Comparison of ENCODE assay signal across 8 mouse cellular contexts in genomic region chr10:80931153-80931671, GRCm38 (mm10). TPM values are rescaled to one million over a fixed set of nuclear protein-coding genes. Genes with fewer than 3 reads are reported as not detected.
DNase-seq lines count a peak whose midpoint lies in the region; ATAC-seq and TF ChIP-seq lines count a peak whose summit lies in the region.

No protein-coding gene starts in this region.

- DNase-seq in adrenal gland, adult 2 months = peak; percentile 71
- no peak for DNase-seq in adrenal gland, adult 18-20 months (ENCODE audit: low spot score in 2 of 2)
- DNase-seq in 3134 (ENCODE audit: extremely low read depth, insufficient read length, low spot score) = peak; percentile 68
- DNase-seq in hindbrain, embryonic 14.5 days (ENCODE audit: low spot score) = no peak
- DNase-seq in stomach, postnatal 0 days (ENCODE audit: low spot score) = peak; percentile 59
- no peak for DNase-seq in ovary, postnatal 10 days (ENCODE audit: low spot score)

- H3K4me2 ChIP-seq in hindbrain, embryonic 14.5 days (replicated peaks) = peak overlapping the region; percentile 94
- H3K4me2 ChIP-seq in liver, embryonic 15.5 days = peak overlapping the region; percentile 93
- peak overlapping the region; percentile 94 for H3K4me2 ChIP-seq in stomach, postnatal 0 days (replicated peaks; ENCODE audit: low read depth)

- no peak for TF ChIP-seq CTCF in embryonic fibroblast, embryonic 13.5 days (IDR thresholded peaks at IDR 0.05; ENCODE audit: borderline replicate concordance, insufficient read depth, low read length)
- TF ChIP-seq CTCF in stomach, postnatal 0 days (IDR thresholded peaks at IDR 0.05; ENCODE audit: low read depth) = no peak

- peak overlapping the region; percentile 73 for H3K4me3 ChIP-seq in embryonic fibroblast, embryonic 13.5 days (ENCODE audit: insufficient read depth, low read length)
- peak overlapping the region; percentile 40 for H3K4me3 ChIP-seq in hindbrain, embryonic 14.5 days (replicated peaks; ENCODE audit: low read length)
- peak overlapping the region; percentile 59 for H3K4me3 ChIP-seq in liver, embryonic 15.5 days (replicated peaks)
- H3K4me3 ChIP-seq in stomach, postnatal 0 days (ENCODE audit: low read depth, low read length) = peak overlapping the region; percentile 81

- no peak for TF ChIP-seq POLR2A in embryonic fibroblast, embryonic 13.5 days (IDR thresholded peaks at IDR 0.05; ENCODE audit: low read depth, low read length)

- WGBS in hindbrain, embryonic 14.5 days = 3% methylated on average over 13 of the region's 14 CpGs
- 9% methylated on average over 12 of the region's 14 CpGs for WGBS in liver, embryonic 15.5 days (ENCODE audit: insufficient replicate concordance)
- WGBS in stomach, postnatal 0 days = 26% methylated on average over 14 of the region's 14 CpGs

- ATAC-seq in hindbrain, embryonic 14.5 days (ENCODE audit: low FRiP score) = no peak
- ATAC-seq in liver, embryonic 15.5 days (ENCODE audit: insufficient read depth) = no peak
- ATAC-seq in stomach, postnatal 0 days (ENCODE audit: low FRiP score, low TSS enrichment) = no peak

- peaks cover 57% of the 10 kb centered on the region for H3K27me3 ChIP-seq in hindbrain, embryonic 14.5 days (ENCODE audit: control insufficient read depth, insufficient read depth, low read length)
- H3K27me3 ChIP-seq in liver, embryonic 15.5 days = peaks cover 80% of the 10 kb centered on the region
- no peaks in the 10 kb centered on the region for H3K27me3 ChIP-seq in stomach, postnatal 0 days (ENCODE audit: control insufficient read depth, insufficient read depth, low read length)

- no peak overlapping the region for H3K9ac ChIP-seq in hindbrain, embryonic 14.5 days
- H3K9ac ChIP-seq in liver, embryonic 15.5 days = no peak overlapping the region
- peak overlapping the region; percentile 85 for H3K9ac ChIP-seq in stomach, postnatal 0 days (ENCODE audit: low read length)

- peak overlapping the region; percentile 82 for H3K27ac ChIP-seq in embryonic fibroblast, embryonic 13.5 days (ENCODE audit: insufficient read depth, low read length)
- H3K27ac ChIP-seq in hindbrain, embryonic 14.5 days = no peak overlapping the region
- H3K27ac ChIP-seq in liver, embryonic 15.5 days (replicated peaks) = no peak overlapping the region
- peak overlapping the region; percentile 75; the same call in 1 of the 2 replicates for H3K27ac ChIP-seq in stomach, postnatal 0 days (replicated peaks)

- H3K4me1 ChIP-seq in embryonic fibroblast, embryonic 13.5 days (ENCODE audit: control insufficient read depth, insufficient read depth, low read length) = peaks cover 6% of the 10 kb centered on the region
- H3K4me1 ChIP-seq in hindbrain, embryonic 14.5 days (replicated peaks; ENCODE audit: control insufficient read depth, insufficient read depth, low read length) = peaks cover 56% of the 10 kb centered on the region
- peaks cover 72% of the 10 kb centered on the region for H3K4me1 ChIP-seq in liver, embryonic 15.5 days (replicated peaks)
- peaks cover 14% of the 10 kb centered on the region for H3K4me1 ChIP-seq in stomach, postnatal 0 days (replicated peaks; ENCODE audit: control insufficient read depth, insufficient read depth)

- no peak for TF ChIP-seq EP300 in stomach, postnatal 0 days (optimal IDR thresholded peaks at IDR 0.05)

- H3K36me3 ChIP-seq in hindbrain, embryonic 14.5 days (replicated peaks; ENCODE audit: control insufficient read depth, insufficient read depth) = no peaks in the 10 kb centered on the region
- no peaks in the 10 kb centered on the region for H3K36me3 ChIP-seq in liver, embryonic 15.5 days (replicated peaks)
- H3K36me3 ChIP-seq in stomach, postnatal 0 days (ENCODE audit: control insufficient read depth, insufficient read depth, low read length) = no peaks in the 10 kb centered on the region

- H3K9me3 ChIP-seq in hindbrain, embryonic 14.5 days (ENCODE audit: control insufficient read depth, low read length) = no peaks in the 10 kb centered on the region
- H3K9me3 ChIP-seq in liver, embryonic 15.5 days (replicated peaks) = no peaks in the 10 kb centered on the region
- H3K9me3 ChIP-seq in stomach, postnatal 0 days (ENCODE audit: control insufficient read depth, low read length) = no peaks in the 10 kb centered on the region

RNA-seq across cellular contexts. Expression of gene Gadd45b, which starts 1.3 kb away (rescaled TPM):
- total RNA-seq in adrenal gland, adult 2 months (2021) = 10 to 100 TPM; 25.6 to 84.9 TPM
- polyA plus RNA-seq in adrenal gland, adult 2 months (2012; rRNA removed) = 37.6 and 50.8 TPM in 2 replicates
- 10 to 100 TPM; 34.1 to 75.0 TPM for total RNA-seq in adrenal gland, adult 18-20 months (2021)
- polyA plus RNA-seq in embryonic fibroblast, embryonic 13.5 days (2011; ENCODE audit: insufficient read length, low read depth, missing spikeins) = 38.3 and 45.7 TPM in 2 replicates
- 6.2 and 8.0 TPM in 2 replicates for polyA plus RNA-seq in hindbrain, embryonic 14.5 days (2014; fragmentation: Nextera tagmentation; extraction: Ambion mirVana)
- 3.8 and 4.0 TPM in 2 replicates for polyA plus RNA-seq in liver, embryonic 15.5 days (2015; fragmentation: Nextera tagmentation; extraction: Ambion mirVana)
- polyA plus RNA-seq in stomach, postnatal 0 days (2015; fragmentation: Nextera tagmentation; extraction: Ambion mirVana) = 59.5 and 62.2 TPM in 2 replicates

RNA-seq across cellular contexts. Expression of gene Lmnb2, which starts 13.2 kb away (rescaled TPM):
- total RNA-seq in adrenal gland, adult 2 months (2021) = 10 to 100 TPM; 10.8 to 11.4 TPM
- polyA plus RNA-seq in adrenal gland, adult 2 months (2012; rRNA removed) = 16.2 and 17.9 TPM in 2 replicates
- 10 to 100 TPM; 14.1 to 15.2 TPM for total RNA-seq in adrenal gland, adult 18-20 months (2021)
- 14.1 and 14.7 TPM in 2 replicates for polyA plus RNA-seq in embryonic fibroblast, embryonic 13.5 days (2011; ENCODE audit: insufficient read length, low read depth, missing spikeins)
- polyA plus RNA-seq in hindbrain, embryonic 14.5 days (2014; fragmentation: Nextera tagmentation; extraction: Ambion mirVana) = 12.9 and 13.8 TPM in 2 replicates
- 11.0 and 12.4 TPM in 2 replicates for polyA plus RNA-seq in liver, embryonic 15.5 days (2015; fragmentation: Nextera tagmentation; extraction: Ambion mirVana)
- 12.0 and 12.4 TPM in 2 replicates for polyA plus RNA-seq in stomach, postnatal 0 days (2015; fragmentation: Nextera tagmentation; extraction: Ambion mirVana)

RNA-seq across cellular contexts. Expression of gene Timm13, which starts 30.4 kb away (rescaled TPM):
- total RNA-seq in adrenal gland, adult 2 months (2021) = 100 to 1,000 TPM; 174 to 231 TPM
- polyA plus RNA-seq in adrenal gland, adult 2 months (2012; rRNA removed) = 236 and 243 TPM in 2 replicates
- total RNA-seq in adrenal gland, adult 18-20 months (2021) = 100 to 1,000 TPM; 208 to 219 TPM
- 75.8 and 89.2 TPM in 2 replicates for polyA plus RNA-seq in embryonic fibroblast, embryonic 13.5 days (2011; ENCODE audit: insufficient read length, low read depth, missing spikeins)
- polyA plus RNA-seq in hindbrain, embryonic 14.5 days (2014; fragmentation: Nextera tagmentation; extraction: Ambion mirVana) = 311 and 351 TPM in 2 replicates
- polyA plus RNA-seq in liver, embryonic 15.5 days (2015; fragmentation: Nextera tagmentation; extraction: Ambion mirVana) = 163 and 165 TPM in 2 replicates
- polyA plus RNA-seq in stomach, postnatal 0 days (2015; fragmentation: Nextera tagmentation; extraction: Ambion mirVana) = 292 and 304 TPM in 2 replicates

RNA-seq across cellular contexts. Expression of gene Tmprss9, which starts 59.6 kb away (rescaled TPM):
- not detected for total RNA-seq in adrenal gland, adult 2 months (2021)
- polyA plus RNA-seq in adrenal gland, adult 2 months (2012; rRNA removed) = 0.18 and 0.21 TPM in 2 replicates
- under 1 TPM; 0.10 to 0.13 TPM for total RNA-seq in adrenal gland, adult 18-20 months (2021)
- not detected in 2 replicates for polyA plus RNA-seq in embryonic fibroblast, embryonic 13.5 days (2011; ENCODE audit: insufficient read length, low read depth, missing spikeins)
- 0.09 and 0.17 TPM in 2 replicates for polyA plus RNA-seq in hindbrain, embryonic 14.5 days (2014; fragmentation: Nextera tagmentation; extraction: Ambion mirVana)
- polyA plus RNA-seq in liver, embryonic 15.5 days (2015; fragmentation: Nextera tagmentation; extraction: Ambion mirVana) = 0.05 TPM in 1 of 2 replicates, not detected in the other
- polyA plus RNA-seq in stomach, postnatal 0 days (2015; fragmentation: Nextera tagmentation; extraction: Ambion mirVana) = 2.0 and 2.2 TPM in 2 replicates

Comparison
In these comparisons a context has a peak if more than half of its experiments do, and no peak if none do; other contexts are left out.
1. DNase-seq: peak in adrenal gland, adult 2 months (single experiment), 3134 (single experiment) and stomach, postnatal 0 days (single experiment); none in adrenal gland, adult 18-20 months (0 of 2), hindbrain, embryonic 14.5 days (single experiment) and ovary, postnatal 10 days (single experiment).
2. H3K27ac ChIP-seq: peak in embryonic fibroblast, embryonic 13.5 days (single experiment) and stomach, postnatal 0 days (single experiment); none in hindbrain, embryonic 14.5 days (single experiment) and liver, embryonic 15.5 days (single experiment).
3. Peak in every context shown above with its lines, with median percentiles within 50 percentile points of each other: H3K4me3 ChIP-seq and H3K4me2 ChIP-seq.